Mouse (Mus musculus): Measurements from ENCODE around the gene Chek2. TPM values are rescaled to one million over a fixed set of nuclear protein-coding genes. Genes with fewer than 3 reads are reported as not detected.
A peak's percentile ranks its signal among the peaks of the same experiment; 100 is the strongest.

Chek2 gene
- 0.50 and 0.52 TPM in 2 replicates for polyA plus RNA-seq (2012)

GRCm38 (mm10) chr5:110839678-110840365, at the start of gene Chek2, which contains the start of gene Hscb:
Gene Chek2, plus strand, starts transcription at chr5:110839979.
Gene Hscb, minus strand, starts transcription at chr5:110839777.
- H3K27me3 ChIP-seq (ENCODE audit: control insufficient read depth): no peaks in the 10 kb centered on the region
- H3K9me3 ChIP-seq (ENCODE audit: control insufficient read depth, low read length): no peaks in the 10 kb centered on the region
- H3K4me1 ChIP-seq (ENCODE audit: control insufficient read depth): peaks cover 65% of the 10 kb centered on the region
- TF ChIP-seq TAL1 (IDR thresholded peaks at IDR 0.05; ENCODE audit: low read length) (no peak), GATA1 (IDR thresholded peaks at IDR 0.05; ENCODE audit: low read length) (peak; percentile 99)
- H3K4me3 ChIP-seq (replicated peaks): peak within 1 kb of the TSS; percentile 100
- peaks cover 62% of the 10 kb centered on the region for H3K36me3 ChIP-seq (ENCODE audit: control insufficient read depth)

- no peak overlapping the region for H3K4me3 ChIP-seq (replicated peaks)
- H3K27me3 ChIP-seq (ENCODE audit: control insufficient read depth): no peaks in the 10 kb centered on the region
- H3K36me3 ChIP-seq (ENCODE audit: control insufficient read depth): peaks cover 100% of the 10 kb centered on the region
- H3K4me1 ChIP-seq (ENCODE audit: control insufficient read depth): peaks cover 13% of the 10 kb centered on the region
- TF ChIP-seq GATA1 (IDR thresholded peaks at IDR 0.05; ENCODE audit: low read length) (no peak), TAL1 (IDR thresholded peaks at IDR 0.05; ENCODE audit: low read length) (no peak)
- no peaks in the 10 kb centered on the region for H3K9me3 ChIP-seq (ENCODE audit: control insufficient read depth, low read length)
Observed at GRCm38 (mm10) chr5:110794363-110794762, 45.4 kb upstream of the Chek2 start.

GRCm38 (mm10) chr5:110797696-110798095, 42.1 kb upstream of the Chek2 start:
- Histone ChIP-seq H3K9me3 (ENCODE audit: control insufficient read depth, low read length) (no peaks in the 10 kb centered on the region), H3K27me3 (ENCODE audit: control insufficient read depth) (no peaks in the 10 kb centered on the region), H3K36me3 (ENCODE audit: control insufficient read depth) (peaks cover 100% of the 10 kb centered on the region), H3K4me3 (replicated peaks) (no peak overlapping the region), H3K4me1 (ENCODE audit: control insufficient read depth) (peaks cover 43% of the 10 kb centered on the region)
- TF ChIP-seq TAL1 (IDR thresholded peaks at IDR 0.05; ENCODE audit: low read length): no peak
- no peak for TF ChIP-seq GATA1 (IDR thresholded peaks at IDR 0.05; ENCODE audit: low read length)

GRCm38 (mm10) chr5:110801036-110801624, 38.6 kb upstream of the Chek2 start:
- H3K4me3 ChIP-seq (replicated peaks): no peak overlapping the region

GRCm38 (mm10) chr5:110802186-110802585, 37.6 kb upstream of the Chek2 start:
- Histone ChIP-seq H3K27me3 (ENCODE audit: control insufficient read depth) (no peaks in the 10 kb centered on the region), H3K36me3 (ENCODE audit: control insufficient read depth) (peaks cover 98% of the 10 kb centered on the region), H3K4me3 (replicated peaks) (no peak overlapping the region), H3K9me3 (ENCODE audit: control insufficient read depth, low read length) (no peaks in the 10 kb centered on the region), H3K4me1 (ENCODE audit: control insufficient read depth) (peaks cover 86% of the 10 kb centered on the region)
- TF ChIP-seq TAL1 (IDR thresholded peaks at IDR 0.05; ENCODE audit: low read length): no peak
- TF ChIP-seq GATA1 (IDR thresholded peaks at IDR 0.05; ENCODE audit: low read length): no peak

More at GRCm38 (mm10) chr5:110801036-110801624, 38.6 kb upstream of the Chek2 start:
- peaks cover 76% of the 10 kb centered on the region for H3K4me1 ChIP-seq (ENCODE audit: control insufficient read depth)
- no peaks in the 10 kb centered on the region for H3K9me3 ChIP-seq (ENCODE audit: control insufficient read depth, low read length)
- H3K27me3 ChIP-seq (ENCODE audit: control insufficient read depth): no peaks in the 10 kb centered on the region
- H3K36me3 ChIP-seq (ENCODE audit: control insufficient read depth): peaks cover 98% of the 10 kb centered on the region
- no peak for TF ChIP-seq TAL1 (IDR thresholded peaks at IDR 0.05; ENCODE audit: low read length)
- no peak for TF ChIP-seq GATA1 (IDR thresholded peaks at IDR 0.05; ENCODE audit: low read length)

GRCm38 (mm10) chr5:110802809-110803208, 37.0 kb upstream of the Chek2 start:
- Histone ChIP-seq H3K4me3 (replicated peaks) (no peak overlapping the region), H3K36me3 (ENCODE audit: control insufficient read depth) (peaks cover 98% of the 10 kb centered on the region), H3K9me3 (ENCODE audit: control insufficient read depth, low read length) (no peaks in the 10 kb centered on the region), H3K4me1 (ENCODE audit: control insufficient read depth) (peaks cover 92% of the 10 kb centered on the region), H3K27me3 (ENCODE audit: control insufficient read depth) (no peaks in the 10 kb centered on the region)
- TF ChIP-seq TAL1 (IDR thresholded peaks at IDR 0.05; ENCODE audit: low read length): no peak
- no peak for TF ChIP-seq GATA1 (IDR thresholded peaks at IDR 0.05; ENCODE audit: low read length)

- H3K27me3 ChIP-seq (ENCODE audit: control insufficient read depth): no peaks in the 10 kb centered on the region
- H3K9me3 ChIP-seq (ENCODE audit: control insufficient read depth, low read length): no peaks in the 10 kb centered on the region
- TF ChIP-seq GATA1 (IDR thresholded peaks at IDR 0.05; ENCODE audit: low read length) (no peak), TAL1 (IDR thresholded peaks at IDR 0.05; ENCODE audit: low read length) (no peak)
- peak overlapping the region; percentile 34 for H3K4me3 ChIP-seq (replicated peaks)
- peaks cover 95% of the 10 kb centered on the region for H3K4me1 ChIP-seq (ENCODE audit: control insufficient read depth)
- H3K36me3 ChIP-seq (ENCODE audit: control insufficient read depth): peaks cover 86% of the 10 kb centered on the region
Observed at GRCm38 (mm10) chr5:110804012-110804743, 35.6 kb upstream of the Chek2 start.

- TF ChIP-seq GATA1 (IDR thresholded peaks at IDR 0.05; ENCODE audit: low read length) (no peak), TAL1 (IDR thresholded peaks at IDR 0.05; ENCODE audit: low read length) (no peak)
- H3K27me3 ChIP-seq (ENCODE audit: control insufficient read depth): no peaks in the 10 kb centered on the region
- peaks cover 66% of the 10 kb centered on the region for H3K36me3 ChIP-seq (ENCODE audit: control insufficient read depth)
- no peaks in the 10 kb centered on the region for H3K9me3 ChIP-seq (ENCODE audit: control insufficient read depth, low read length)
- peaks cover 89% of the 10 kb centered on the region for H3K4me1 ChIP-seq (ENCODE audit: control insufficient read depth)
- H3K4me3 ChIP-seq (replicated peaks): no peak overlapping the region
Observed at GRCm38 (mm10) chr5:110806154-110806553, 33.6 kb upstream of the Chek2 start.

- Histone ChIP-seq H3K4me3 (replicated peaks) (peak overlapping the region; percentile 93), H3K27me3 (ENCODE audit: control insufficient read depth) (no peaks in the 10 kb centered on the region), H3K36me3 (ENCODE audit: control insufficient read depth) (peaks cover 61% of the 10 kb centered on the region), H3K4me1 (ENCODE audit: control insufficient read depth) (peaks cover 86% of the 10 kb centered on the region), H3K9me3 (ENCODE audit: control insufficient read depth, low read length) (no peaks in the 10 kb centered on the region)
- TF ChIP-seq TAL1 (IDR thresholded peaks at IDR 0.05; ENCODE audit: low read length) (no peak), GATA1 (IDR thresholded peaks at IDR 0.05; ENCODE audit: low read length) (no peak)
Observed at GRCm38 (mm10) chr5:110806676-110807075, 33.1 kb upstream of the Chek2 start.
